Comparison of ENCODE assay signal across 26 mouse cellular contexts in genomic region chr1:36508238-36508637, GRCm38 (mm10). TPM values are rescaled to one million over a fixed set of nuclear protein-coding genes. Genes with fewer than 3 reads are reported as not detected.
DNase-seq lines count a peak whose midpoint lies in the region; ATAC-seq and TF ChIP-seq lines count a peak whose summit lies in the region.
"Had no signal": no experiment of that assay in that cellular context is flagged by ENCODE, and none has a peak within 500 bp of the region (broad histone marks: within the 10 kb centered on the region; RNA-seq: fewer than 3 reads in every experiment).

No protein-coding gene starts in this region.

- 0 out of 2 replicates have a peak overlapping the region, but pooled peaks have one; percentile 11 for H3K27ac ChIP-seq in liver, postnatal 0 days (ENCODE audit: low read depth)
- no peak overlapping the region for H3K27ac ChIP-seq in CH12.LX (ENCODE audit: insufficient read depth, low read depth)
- H3K27ac ChIP-seq: embryonic facial prominence, embryonic 12.5 days; forebrain, embryonic 13.5 days; hindbrain, embryonic 12.5 days; kidney, embryonic 15.5 days; limb, embryonic 15.5 days; liver, embryonic 15.5 days; midbrain, embryonic 15.5 days had no signal

- in situ Hi-C loops in CH12.LX (cut with MboI; ENCODE audit: low pct_ligation_motif_present, low pct_unique_long_range_greater_than_20kb, low sequenced_read_pairs) = no loop called here

- no peaks in the 10 kb centered on the region for H3K27me3 ChIP-seq in liver, postnatal 0 days (ENCODE audit: insufficient read depth, low read length)
- H3K27me3 ChIP-seq in CH12.LX (replicated peaks) = no peaks in the 10 kb centered on the region
- H3K27me3 ChIP-seq: embryonic facial prominence, embryonic 12.5 days; forebrain, embryonic 13.5 days; heart, embryonic 12.5 days; hindbrain, embryonic 12.5 days; kidney, embryonic 15.5 days; limb, embryonic 15.5 days; liver, embryonic 15.5 days; midbrain, embryonic 15.5 days had no signal

- dilution Hi-C loops in CH12.LX (cut with MboI; ENCODE audit: extremely low pct_ligation_motif_present, extremely low pct_unique_long_range_greater_than_20kb, low sequenced_read_pairs) = no loop called here

- no peaks in the 10 kb centered on the region for H3K9me3 ChIP-seq in liver, postnatal 0 days (ENCODE audit: low read length)
- H3K9me3 ChIP-seq in CH12.LX (replicated peaks; ENCODE audit: low read length) = no peaks in the 10 kb centered on the region
- H3K9me3 ChIP-seq: embryonic facial prominence, embryonic 12.5 days; forebrain, embryonic 13.5 days; heart, embryonic 12.5 days; hindbrain, embryonic 12.5 days; kidney, embryonic 15.5 days; limb, embryonic 15.5 days; liver, embryonic 15.5 days; midbrain, embryonic 15.5 days had no signal

- WGBS in liver, postnatal 0 days (ENCODE audit: insufficient replicate concordance) = 65% methylated on average over 5 of the region's 5 CpGs

- TF ChIP-seq EP300 in liver, postnatal 0 days (IDR thresholded peaks at IDR 0.05; ENCODE audit: low read depth) = no peak
- TF ChIP-seq EP300 in CH12.LX (IDR thresholded peaks at IDR 0.05; ENCODE audit: low read length) = peak; percentile 44; the same call in 1 of the 2 replicates

- H3K79me2 ChIP-seq in CH12.LX (replicated peaks; ENCODE audit: control insufficient read depth, extremely low read depth, insufficient read depth, poor library complexity, severe bottlenecking) = no peaks in the 10 kb centered on the region

- no peak for ATAC-seq in liver, postnatal 0 days
- ATAC-seq: forebrain, embryonic 13.5 days; midbrain, embryonic 15.5 days had no signal

- no peak for TF ChIP-seq RAD21 in CH12.LX (IDR thresholded peaks at IDR 0.05; ENCODE audit: low read depth, low read length)

- peaks cover 4% of the 10 kb centered on the region for H3K4me1 ChIP-seq in liver, postnatal 0 days (ENCODE audit: insufficient read depth)
- H3K4me1 ChIP-seq in CH12.LX (ENCODE audit: control insufficient read depth in 1 of 2, insufficient read depth in 2 of 2) = peaks cover 12 to 26% of the 10 kb centered on the region in 2 experiments

- no peak for TF ChIP-seq POLR2A in CH12.LX (IDR thresholded peaks at IDR 0.05; ENCODE audit: low read depth, low read length)

- no peak for TF ChIP-seq CTCF in liver, postnatal 0 days (IDR thresholded peaks at IDR 0.05; ENCODE audit: low read depth)
- TF ChIP-seq CTCF in CH12.LX (conservative IDR thresholded peaks at IDR 0.05 in 1 of 2, IDR thresholded peaks at IDR 0.05 in 1 of 2; ENCODE audit: low read depth in 2 of 2, low read length in 2 of 2) = no peak

- DNase-seq in liver, postnatal 0 days = no peak
- no peak for DNase-seq in liver
- peak; percentile 45 for DNase-seq in CH12.LX (ENCODE audit: extremely low read depth)
- DNase-seq in lung, postnatal 25 days (ENCODE audit: low spot score) = peak; percentile 13
- DNase-seq in monocyte, adult 2 months (ENCODE audit: low read depth in 1 of 2, low spot score in 2 of 2) = peak; percentile 41 to 47
- DNase-seq in urinary bladder, postnatal 10 days (ENCODE audit: low spot score) = no peak
- DNase-seq in retina, postnatal 1 day = no peak
- no peak for DNase-seq in spleen, postnatal 14 days (ENCODE audit: low spot score in 2 of 2)
- DNase-seq: adrenal gland, postnatal 14 days; cerebellum, adult 9-10 months; gastrocnemius, postnatal 10 days; kidney, adult 11 months; kidney, postnatal 36 days; layer of hippocampus, adult 9-11 months; left cerebral cortex, postnatal 4 days; thymus, adult 18-20 months; thymus, postnatal 36 days had no signal

- H3K36me3 ChIP-seq in liver, postnatal 0 days (replicated peaks; ENCODE audit: insufficient read depth, low read length) = peaks cover 2% of the 10 kb centered on the region; the same call in 1 of the 2 replicates
- H3K36me3 ChIP-seq in CH12.LX (replicated peaks in 1 of 2; ENCODE audit: control insufficient read depth in 1 of 2, insufficient read depth in 1 of 2, low read length in 1 of 2) = peaks cover 2 to 25% of the 10 kb centered on the region in 2 experiments
- H3K36me3 ChIP-seq: liver, embryonic 15.5 days had no signal

- H3K4me2 ChIP-seq in liver, postnatal 0 days (ENCODE audit: low read depth, low read length) = no peak overlapping the region
- no peak overlapping the region for H3K4me2 ChIP-seq in CH12.LX (ENCODE audit: insufficient read depth, low read depth, poor library complexity, severe bottlenecking)
- H3K4me2 ChIP-seq: embryonic facial prominence, embryonic 12.5 days; forebrain, embryonic 13.5 days; heart, embryonic 12.5 days; hindbrain, embryonic 12.5 days; kidney, embryonic 15.5 days; limb, embryonic 15.5 days; liver, embryonic 15.5 days; midbrain, embryonic 15.5 days had no signal

- H3K4me3 ChIP-seq in liver, postnatal 0 days (ENCODE audit: low read depth, low read length) = no peak overlapping the region
- H3K4me3 ChIP-seq in CH12.LX (replicated peaks in 1 of 3; ENCODE audit: low read depth in 2 of 3, low read length in 2 of 3, poor library complexity in 1 of 3) = no peak overlapping the region
- H3K4me3 ChIP-seq: embryonic facial prominence, embryonic 12.5 days; forebrain, embryonic 13.5 days; heart, embryonic 12.5 days; hindbrain, embryonic 12.5 days; kidney, embryonic 15.5 days; limb, embryonic 15.5 days; liver, embryonic 15.5 days; midbrain, embryonic 15.5 days had no signal

- H3K9ac ChIP-seq in liver, postnatal 0 days (replicated peaks) = no peak overlapping the region
- H3K9ac ChIP-seq in CH12.LX (ENCODE audit: insufficient read depth, low read depth) = no peak overlapping the region
- H3K9ac ChIP-seq: embryonic facial prominence, embryonic 12.5 days; forebrain, embryonic 13.5 days; heart, embryonic 12.5 days; hindbrain, embryonic 12.5 days; kidney, embryonic 15.5 days; limb, embryonic 15.5 days; liver, embryonic 15.5 days; midbrain, embryonic 15.5 days had no signal

TF ChIP-seq in CH12.LX, 34 proteins besides CTCF, POLR2A, EP300 and RAD21:
- TF ChIP-seq SIN3A (IDR thresholded peaks at IDR 0.05; ENCODE audit: low read length) = no peak
- peak; percentile 27; the same call in 1 of the 2 replicates for TF ChIP-seq IRF4 (IDR thresholded peaks at IDR 0.05; ENCODE audit: low read depth, low read length)
- TF ChIP-seq MYC (IDR thresholded peaks at IDR 0.05; ENCODE audit: low read depth, low read length) = no peak

RNA-seq across cellular contexts. Expression of gene Cnnm3, which starts 3.4 kb away (rescaled TPM):
- 0.92 and 1.1 TPM in 2 replicates for polyA plus RNA-seq in liver, postnatal 0 days (2015; fragmentation: Nextera tagmentation; extraction: Ambion mirVana)
- 8.4 and 9.2 TPM in 2 replicates for total RNA-seq in CH12.LX (2012; rRNA removed)
- 2.8 and 3.0 TPM in 2 replicates for total RNA-seq in CH12.LX (2014; rRNA removed)
- polyA plus RNA-seq in CH12.LX (2012; ENCODE audit: insufficient read length, low read depth) = 7.1 and 8.8 TPM in 2 replicates

RNA-seq across cellular contexts. Expression of gene Ankrd23, which starts 28.4 kb away (rescaled TPM):
- polyA plus RNA-seq in liver, postnatal 0 days (2015; fragmentation: Nextera tagmentation; extraction: Ambion mirVana) = 2.0 and 2.2 TPM in 2 replicates
- total RNA-seq in CH12.LX (2012; rRNA removed) (6.1 and 6.7 TPM in 2 replicates), CH12.LX (2014; rRNA removed) (2.8 and 4.1 TPM in 2 replicates)
- 3.7 and 4.9 TPM in 2 replicates for polyA plus RNA-seq in CH12.LX (2012; ENCODE audit: insufficient read length, low read depth)

RNA-seq across cellular contexts. Expression of gene Gm42417, which starts 31.0 kb away (rescaled TPM):
- 0.45 TPM in 1 of 2 replicates, not detected in the other for polyA plus RNA-seq in liver, postnatal 0 days (2015; fragmentation: Nextera tagmentation; extraction: Ambion mirVana)
- total RNA-seq in CH12.LX (2012; rRNA removed) (0.08 TPM in 1 of 2 replicates, not detected in the other), CH12.LX (2014; rRNA removed) (not detected in 2 replicates)
- 1.7 and 3.9 TPM in 2 replicates for polyA plus RNA-seq in CH12.LX (2012; ENCODE audit: insufficient read length, low read depth)
- total RNA-seq: left cerebral cortex, postnatal 4 days had no signal
- polyA plus RNA-seq: hindbrain, embryonic 12.5 days; liver, embryonic 15.5 days; stomach, embryonic 16.5 days had no signal

RNA-seq across cellular contexts. Expression of gene Cnnm4, which starts 36.8 kb away (rescaled TPM):
- 2.1 and 2.2 TPM in 2 replicates for polyA plus RNA-seq in liver, postnatal 0 days (2015; fragmentation: Nextera tagmentation; extraction: Ambion mirVana)
- 4.6 and 5.0 TPM in 2 replicates for total RNA-seq in CH12.LX (2012; rRNA removed)
- 3.0 and 3.2 TPM in 2 replicates for total RNA-seq in CH12.LX (2014; rRNA removed)
- polyA plus RNA-seq in CH12.LX (2012; ENCODE audit: insufficient read length, low read depth) = 3.0 and 3.5 TPM in 2 replicates

RNA-seq across cellular contexts. Expression of gene Ankrd39, which starts 39.0 kb away (rescaled TPM):
- polyA plus RNA-seq in liver, postnatal 0 days (2015; fragmentation: Nextera tagmentation; extraction: Ambion mirVana) = 7.4 and 8.3 TPM in 2 replicates
- 11.6 and 14.8 TPM in 2 replicates for total RNA-seq in CH12.LX (2012; rRNA removed)
- total RNA-seq in CH12.LX (2014; rRNA removed) = 4.3 and 5.1 TPM in 2 replicates
- 8.5 and 11.6 TPM in 2 replicates for polyA plus RNA-seq in CH12.LX (2012; ENCODE audit: insufficient read length, low read depth)

Comparison
In these comparisons a context has a peak if more than half of its experiments do, and no peak if none do; other contexts are left out.
1. DNase-seq: peak in CH12.LX (single experiment), lung, postnatal 25 days (single experiment) and monocyte, adult 2 months (2 of 2); none in liver, postnatal 0 days (single experiment), liver (single experiment), urinary bladder, postnatal 10 days (single experiment), retina, postnatal 1 day (single experiment) and spleen, postnatal 14 days (0 of 2).